Mouse (Mus musculus) embryonic stem cell, embryonic (primary cell): ENCODE measurements at regions not wholly inside any gene's neighbourhood (a gene's known extent, or its start where the extent isn't known, plus 50 kb on each side); places are given as distances from the start of the nearest gene placed in this dataset.

Experiments
- CTCF ChIA-PET, 4 experiments: fragments of 300-600 bp in 2 of 4; fragments of 350-600 bp in 2 of 4; sonication (Branson Sonifier 250); formaldehyde crosslinking; loops; one replicate each; lab custom pipeline; 2022; ENCODE audit warnings: inconsistent platforms in 2 of 4; lab: Charles Lee
- POLR2A ChIA-PET, 4 experiments: fragments of 300-600 bp in 2 of 4; fragments of 350-600 bp in 2 of 4; sonication (Branson Sonifier 250); formaldehyde crosslinking; loops; one replicate each; lab custom pipeline; 2022; ENCODE audit warnings: antibody characterized with exemption in 4 of 4, inconsistent platforms in 1 of 4; lab: Charles Lee

- POLR2A ChIA-PET, result no interaction called here
- CTCF ChIA-PET, result no interaction called here
Measured at GRCm38 (mm10) chr1:144330365-144331050, 81.5 kb upstream of the Rgs1 start.

GRCm38 (mm10) chr1:144319406-144319805 lies 70.4 kb upstream of the Rgs1 start:
- ChIA-PET CTCF (no interaction called here), POLR2A (no interaction called here)

- CTCF ChIA-PET, result interaction anchor here in 1 of 4 experiments (0.6 kb wide), 1 partner anchor 1560 kb away, joined by 4 read pairs; no protein-coding TSS in a partner anchor
- POLR2A ChIA-PET, result interaction anchor here in 1 of 4 experiments (0.6 kb wide), 1 partner anchor 21 kb away, joined by 3 read pairs; no protein-coding TSS in a partner anchor
Measured at GRCm38 (mm10) chr1:144318289-144318688, 69.2 kb upstream of the Rgs1 start.

- ChIA-PET CTCF (interaction anchor here in 1 of 4 experiments (0.6 kb wide), 1 partner anchor 1560 kb away, joined by 4 read pairs; no protein-coding TSS in a partner anchor), POLR2A (no interaction called here)
Measured at GRCm38 (mm10) chr1:144317560-144317959, 68.5 kb upstream of the Rgs1 start.

GRCm38 (mm10) chr1:144316251-144316650 lies 67.2 kb upstream of the Rgs1 start:
- POLR2A ChIA-PET, result no interaction called here
- CTCF ChIA-PET, result no interaction called here

- ChIA-PET POLR2A (no interaction called here), CTCF (no interaction called here)
Measured at GRCm38 (mm10) chr1:144314382-144314781, 65.3 kb upstream of the Rgs1 start.

GRCm38 (mm10) chr1:144313318-144313717 lies 64.3 kb upstream of the Rgs1 start:
- ChIA-PET CTCF (no interaction called here), POLR2A (no interaction called here)

GRCm38 (mm10) chr1:144309901-144310300 lies 60.9 kb upstream of the Rgs1 start:
- POLR2A ChIA-PET, result interaction anchor here in 1 of 4 experiments (0.5 kb wide), 1 partner anchor 1321 kb away, joined by 3 read pairs; no protein-coding TSS in a partner anchor
- CTCF ChIA-PET, result no interaction called here

GRCm38 (mm10) chr1:144308313-144308712 lies 59.3 kb upstream of the Rgs1 start:
- CTCF ChIA-PET, result no interaction called here
- POLR2A ChIA-PET, result no interaction called here

- CTCF ChIA-PET, result no interaction called here
- POLR2A ChIA-PET, result no interaction called here
Measured at GRCm38 (mm10) chr1:144307854-144308285, 58.8 kb upstream of the Rgs1 start.

- CTCF ChIA-PET, result no interaction called here
- POLR2A ChIA-PET, result interaction anchor here in 1 of 4 experiments (0.7 kb wide), 1 partner anchor 116 kb away, joined by 4 read pairs; no protein-coding TSS in a partner anchor
Measured at GRCm38 (mm10) chr1:144307017-144307853, 58.2 kb upstream of the Rgs1 start.

GRCm38 (mm10) chr1:144306284-144306683 lies 57.2 kb upstream of the Rgs1 start:
- CTCF ChIA-PET, result no interaction called here

GRCm38 (mm10) chr1:144300670-144301069 lies 51.6 kb upstream of the Rgs1 start:
- CTCF ChIA-PET, result no interaction called here
- POLR2A ChIA-PET, result no interaction called here

More at GRCm38 (mm10) chr1:144306284-144306683, 57.2 kb upstream of the Rgs1 start:
- POLR2A ChIA-PET, result no interaction called here
